Mouse (Mus musculus) stomach, adult 2 months (tissue): ENCODE measurements around the gene Znfx1. TPM values are rescaled to one million over a fixed set of nuclear protein-coding genes. Genes with fewer than 3 reads are reported as not detected.

Experiments used
- polyA plus RNA-seq: library from polyadenylated mRNA; depleted of rRNA; stranded (reverse); fragments of >200 nt; gene quantifications from 2 replicates; pipeline ENCODE4 v1.2.3, GENCODE M21; 2012; rRNA removed

The Znfx1 gene
- 9.7 and 9.8 TPM in 2 replicates for polyA plus RNA-seq

GRCm38 (mm10) chr2:167062965-167063880 lies at the start of gene Znfx1:
TSS of gene Znfx1 (minus strand) at chr2:167063015.

DNA sequence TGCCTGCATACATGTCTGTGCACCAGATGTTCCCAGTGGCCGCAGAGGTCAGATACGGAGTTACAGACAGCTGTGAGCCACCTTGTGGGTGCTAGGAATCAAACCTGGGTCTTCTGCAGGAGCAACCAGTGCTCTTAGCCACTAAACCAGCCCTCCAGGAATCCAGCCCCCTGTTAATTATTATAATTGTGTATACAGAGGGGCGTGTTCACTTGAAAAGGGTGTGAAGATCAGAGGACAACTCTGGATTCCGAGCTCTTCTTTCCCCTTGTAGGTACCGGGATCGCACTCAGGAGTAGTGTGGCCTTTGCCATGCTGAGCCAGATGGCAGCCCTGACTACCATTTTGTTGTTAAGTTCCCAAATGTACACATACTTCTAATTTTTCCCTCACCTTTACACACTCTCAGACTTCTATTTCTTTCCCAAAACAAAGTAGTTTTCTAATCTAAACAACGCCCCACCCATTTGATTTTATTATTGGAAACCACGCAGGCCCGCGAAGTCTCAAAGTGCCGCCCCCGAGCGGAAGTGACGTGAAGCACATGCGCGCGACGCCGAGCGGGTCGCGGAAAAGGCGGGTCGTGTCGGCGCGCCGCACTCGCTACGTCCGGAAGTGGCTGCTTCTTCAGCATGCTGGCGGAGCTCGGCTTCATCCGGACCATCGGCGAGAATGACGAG lies 48.0 kb downstream of the Znfx1 start, which contains the start of gene Ddx27:
Gene Ddx27 (plus strand): TSS at position 492 of the 680 bp plus-strand sequence.

DNA sequence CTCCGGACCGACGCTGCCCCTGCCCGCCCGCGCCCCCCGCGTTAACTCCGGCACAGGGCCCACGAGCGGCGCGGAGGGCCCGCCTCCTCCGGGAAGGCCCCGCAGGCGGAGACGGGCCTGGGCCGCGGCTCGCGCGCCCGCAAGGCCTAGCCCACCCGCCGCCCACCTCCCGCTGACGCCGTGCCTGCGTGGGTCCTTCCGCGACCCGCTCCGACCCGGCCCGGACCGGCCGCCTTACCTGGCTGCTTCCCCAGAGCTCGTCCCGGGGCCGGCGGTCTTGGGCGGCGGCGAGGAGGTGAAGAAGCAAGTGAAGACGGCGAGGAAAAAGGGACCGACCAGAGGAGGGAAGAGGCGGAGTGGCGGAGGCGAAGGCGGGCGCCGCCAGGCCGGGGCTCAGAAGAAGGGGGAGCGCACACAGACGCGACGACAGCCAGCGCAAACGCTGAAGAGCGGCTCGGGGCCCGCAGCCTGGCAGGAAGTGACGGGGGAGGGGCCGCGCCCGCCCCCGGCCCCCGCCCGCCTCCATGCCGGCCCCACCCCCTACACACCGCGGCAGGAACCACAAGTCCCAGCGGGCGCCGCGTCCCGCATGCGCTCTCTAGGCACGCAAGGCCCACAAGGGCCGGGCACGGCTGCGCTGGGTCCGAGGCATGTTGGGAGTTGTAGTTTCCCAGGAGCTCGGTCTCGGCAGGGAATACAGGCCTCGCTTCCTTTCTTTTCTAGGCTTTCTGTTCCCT lies 66.9 kb downstream of the Znfx1 start, which contains the start of gene Stau1:
Gene Stau1 (minus strand): TSS at position 504 of the 737 bp plus-strand sequence.

Other genes with a start within 250 kb of the Znfx1 start
- gene Cse1l, start 157.0 kb downstream of the Znfx1 start, polyA plus RNA-seq = 2.3 and 3.6 TPM in 2 replicates
- 8.2 and 11.0 TPM in 2 replicates for gene Stau1, start 66.7 kb downstream of the Znfx1 start, polyA plus RNA-seq
- gene Ddx27, start 47.8 kb downstream of the Znfx1 start, polyA plus RNA-seq = 8.7 and 9.6 TPM in 2 replicates
- 1.8 and 2.1 TPM in 2 replicates for gene Kcnb1, start 127.1 kb upstream of the Znfx1 start, polyA plus RNA-seq
- gene Ptgis, start 177.6 kb upstream of the Znfx1 start, polyA plus RNA-seq = 17.2 and 27.6 TPM in 2 replicates